Mouse (Mus musculus): ENCODE measurements at regions not wholly inside any gene's neighbourhood (a gene's known extent, or its start where the extent isn't known, plus 50 kb on each side); places are given as distances from the start of the nearest gene placed in this dataset.

DNA sequence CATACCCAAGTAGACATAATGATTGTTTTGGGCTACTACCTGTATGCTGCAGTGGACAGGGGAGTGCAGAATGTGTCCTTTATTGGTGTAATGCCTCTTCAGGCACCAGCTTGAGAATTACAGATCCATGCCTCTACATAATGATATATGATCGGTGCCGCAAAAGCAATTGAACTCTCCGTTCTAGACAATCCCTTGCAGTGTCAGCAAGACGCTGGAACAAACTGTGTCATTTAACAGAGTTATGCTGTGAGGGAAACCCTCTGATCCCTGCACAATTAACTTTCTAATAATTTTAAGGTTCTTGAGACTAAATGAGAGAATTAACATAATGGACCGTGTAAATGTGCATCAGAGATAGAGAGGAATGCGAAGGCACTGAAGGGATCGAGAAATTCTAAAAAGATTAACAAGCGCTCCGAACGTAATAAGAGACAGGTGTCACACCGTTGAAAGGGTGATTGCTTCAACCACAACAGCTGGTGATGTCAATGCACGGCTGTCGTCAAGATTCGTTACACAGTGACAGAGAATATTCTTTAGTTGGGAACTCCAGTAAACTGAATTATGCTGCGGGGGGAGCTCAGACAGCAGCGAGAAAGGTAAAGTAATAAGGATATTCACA is 254.3 kb upstream of the Gpc5 start:
- TF ChIP-seq CTCF (IDR thresholded peaks at IDR 0.05; ENCODE audit: extremely low read depth, insufficient read length, insufficient replicate concordance, low read depth, low read length) (no peak), POLR2A (IDR thresholded peaks at IDR 0.05; ENCODE audit: low read depth, low read length) (no peak)
